11 mouse cellular contexts compared by ENCODE assay signal in genomic region chr12:82275767-82276166, GRCm38 (mm10).
DNase-seq lines count a peak whose midpoint lies in the region; ATAC-seq and TF ChIP-seq lines count a peak whose summit lies in the region.
"Had no signal": no experiment of that assay in that cellular context is flagged by ENCODE, and none has a peak within 500 bp of the region (broad histone marks: within the 10 kb centered on the region; RNA-seq: fewer than 3 reads in every experiment).

No protein-coding gene starts in this region.

- H3K9ac ChIP-seq in forebrain, postnatal 0 days = no peak overlapping the region
- H3K9ac ChIP-seq: liver, embryonic 14.5 days; neural tube, embryonic 12.5 days had no signal

- 55% methylated on average over 5 of the region's 5 CpGs for WGBS in forebrain, postnatal 0 days
- WGBS in midbrain, embryonic 10.5 days = 87% methylated on average over 5 of the region's 5 CpGs

- no peak overlapping the region for H3K27ac ChIP-seq in forebrain, postnatal 0 days (ENCODE audit: low read depth, low read length)
- H3K27ac ChIP-seq in midbrain, embryonic 10.5 days (replicated peaks) = no peak overlapping the region
- H3K27ac ChIP-seq: forebrain, embryonic 10.5 days; liver, embryonic 14.5 days; neural tube, embryonic 12.5 days had no signal

- no peak overlapping the region for H3K4me2 ChIP-seq in forebrain, postnatal 0 days (ENCODE audit: low read depth)
- H3K4me2 ChIP-seq: neural tube, embryonic 12.5 days had no signal

- no peak for TF ChIP-seq CTCF in forebrain, postnatal 0 days (IDR thresholded peaks at IDR 0.05; ENCODE audit: low read depth)

- DNase-seq in left cerebral cortex, adult 11 months (ENCODE audit: low spot score) = peak; percentile 24
- no peak for DNase-seq in left cerebral cortex, postnatal 25 days (ENCODE audit: low spot score in 2 of 2)
- DNase-seq in adrenal gland, postnatal 36 days = peak; percentile 39 to 56
- DNase-seq in heart, adult 18-20 months = peak; percentile 78 to 86
- DNase-seq in lung, postnatal 10 days = peak; percentile 67
- no peak for DNase-seq in forebrain, postnatal 0 days
- no peak for DNase-seq in yolk sac, embryonic 10.5 days (ENCODE audit: low spot score)
- no peak for DNase-seq in midbrain, embryonic 10.5 days (ENCODE audit: low spot score)

- intact Hi-C loops in left cerebral cortex, postnatal 25 days (cut with DNase I) = no loop called here

- no peaks in the 10 kb centered on the region for H3K9me3 ChIP-seq in forebrain, postnatal 0 days (ENCODE audit: low read length)
- no peaks in the 10 kb centered on the region; the same call in 1 of the 2 replicates for H3K9me3 ChIP-seq in midbrain, embryonic 10.5 days (replicated peaks)
- H3K9me3 ChIP-seq: forebrain, embryonic 10.5 days; neural tube, embryonic 12.5 days had no signal

- no peak for ATAC-seq in forebrain, postnatal 0 days

- no peaks in the 10 kb centered on the region for H3K4me1 ChIP-seq in forebrain, postnatal 0 days (ENCODE audit: insufficient read depth)
- H3K4me1 ChIP-seq in midbrain, embryonic 10.5 days = no peaks in the 10 kb centered on the region
- H3K4me1 ChIP-seq: forebrain, embryonic 10.5 days had no signal

- H3K27me3 ChIP-seq in forebrain, postnatal 0 days (ENCODE audit: insufficient read depth, low read length) = no peaks in the 10 kb centered on the region
- no peaks in the 10 kb centered on the region for H3K27me3 ChIP-seq in midbrain, embryonic 10.5 days (ENCODE audit: low read depth, poor library complexity, severe bottlenecking)
- H3K27me3 ChIP-seq: neural tube, embryonic 12.5 days had no signal

- no peak overlapping the region for H3K4me3 ChIP-seq in forebrain, postnatal 0 days (ENCODE audit: low read depth, low read length)
- no peak overlapping the region for H3K4me3 ChIP-seq in midbrain, embryonic 10.5 days
- H3K4me3 ChIP-seq: forebrain, embryonic 10.5 days; neural tube, embryonic 12.5 days had no signal

- no peaks in the 10 kb centered on the region for H3K36me3 ChIP-seq in forebrain, postnatal 0 days (ENCODE audit: insufficient read depth)
- no peaks in the 10 kb centered on the region for H3K36me3 ChIP-seq in midbrain, embryonic 10.5 days
- H3K36me3 ChIP-seq: forebrain, embryonic 10.5 days; neural tube, embryonic 12.5 days had no signal

Comparison
In these comparisons a context has a peak if more than half of its experiments do, and no peak if none do; other contexts are left out.
1. DNase-seq: peak in left cerebral cortex, adult 11 months (single experiment), adrenal gland, postnatal 36 days (2 of 2), heart, adult 18-20 months (2 of 2) and lung, postnatal 10 days (single experiment); none in left cerebral cortex, postnatal 25 days (0 of 2), forebrain, postnatal 0 days (single experiment), yolk sac, embryonic 10.5 days (single experiment) and midbrain, embryonic 10.5 days (single experiment).